Mouse (Mus musculus) embryonic facial prominence, embryonic 14.5 days (tissue): ENCODE measurements around the gene Ephb1. TPM values are rescaled to one million over a fixed set of nuclear protein-coding genes. Genes with fewer than 3 reads are reported as not detected.
A peak's percentile ranks its signal among the peaks of the same experiment; 100 is the strongest.

Source experiments
- ATAC-seq: fragments of 200-750 bp; cut with Nextera tagmentation; 2 replicates; pipeline ENCODE4 v1.8.0; 2017; ENCODE audit warnings: low read depth, moderate number of reproducible peaks, moderate TSS enrichment
- DNase-seq: peaks from one replicate; pipeline ENCODE4 v3.0.0-alpha.2; 2015; ENCODE audit warnings: low spot score
- H3K27ac ChIP-seq: fragments of 300-500 bp; sonication (generic); replicated peaks from 2 replicates; pipeline ENCODE4 v1.5.1; 2014; ENCODE audit warnings: low read depth, mild to moderate bottlenecking, low read length, moderate library complexity
- H3K27me3 ChIP-seq: fragments of 300-500 bp; sonication (generic); replicated peaks from 2 replicates; pipeline ENCODE4 v1.6.1; 2014; ENCODE audit warnings: low read length; ENCODE audit not compliant: control insufficient read depth, insufficient read depth
- H3K36me3 ChIP-seq: fragments of 300-500 bp; sonication (generic); 2 replicates; pipeline ENCODE4 v1.6.1; 2014; ENCODE audit warnings: low read length, mixed read lengths; ENCODE audit not compliant: control insufficient read depth, insufficient read depth
- H3K4me1 ChIP-seq: fragments of 300-500 bp; sonication (generic); 2 replicates; pipeline ENCODE4 v1.6.1; 2014; ENCODE audit warnings: antibody characterized with exemption, low read length; ENCODE audit not compliant: control insufficient read depth, insufficient read depth
- H3K4me2 ChIP-seq: fragments of 300-500 bp; sonication (generic); 2 replicates; pipeline ENCODE4 v1.6.1; 2014; ENCODE audit warnings: low read depth, mild to moderate bottlenecking, low read length, moderate library complexity, mixed read lengths
- H3K4me3 ChIP-seq: fragments of 300-500 bp; sonication (generic); 2 replicates; pipeline ENCODE4 v1.5.1; 2014; ENCODE audit warnings: low read depth, mild to moderate bottlenecking, low read length
- H3K9ac ChIP-seq: fragments of 300-500 bp; sonication (generic); 2 replicates; pipeline ENCODE4 v1.6.1; 2014; ENCODE audit warnings: low read depth, mild to moderate bottlenecking, low read length, moderate library complexity, mixed read lengths
- H3K9me3 ChIP-seq: fragments of 300-500 bp; sonication (generic); 2 replicates; pipeline ENCODE4 v1.6.1; 2016; ENCODE audit warnings: low read length; ENCODE audit not compliant: control insufficient read depth
- WGBS: fragments of 180-500 bp; shearing (Covaris S2); extraction: QIAGEN DNeasy Blood & Tissue Kit; methylation state at CpG from one replicate; pipeline ENCODE4 v1.1.7; 2014; 5-methylcytosine and 5-hydroxymethylcytosine counted together
- polyA plus RNA-seq: library from polyadenylated mRNA; unstranded; fragments of >200 nt; fragmentation: Nextera tagmentation; extraction: Ambion mirVana; gene quantifications from 2 replicates; pipeline ENCODE4 v1.2.1, GENCODE M21; 2014

Ephb1 gene
- polyA plus RNA-seq = 3.9 and 4.4 TPM in 2 replicates

DNA sequence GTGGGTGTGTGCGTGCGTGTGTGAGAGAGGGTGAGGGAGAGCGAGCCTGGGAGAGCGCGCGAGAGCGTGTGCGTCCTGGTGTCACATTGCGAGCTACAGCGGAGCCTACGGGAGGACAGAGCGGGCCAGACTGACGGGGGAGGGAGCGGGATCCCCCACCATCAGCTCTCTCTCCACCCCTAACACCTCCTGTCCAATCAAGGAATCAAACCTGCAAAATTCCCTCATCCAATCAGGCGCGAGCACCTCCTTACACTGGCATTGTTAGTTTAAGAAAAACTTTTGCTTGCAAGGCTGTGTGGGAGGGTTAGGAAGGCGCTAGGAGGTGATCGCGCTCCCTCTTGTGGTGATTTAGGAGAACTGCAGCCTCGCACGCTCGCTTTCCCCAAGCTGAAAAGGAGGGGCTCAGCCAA lies at the start of gene Ephb1:
Gene Ephb1 (minus strand): TSS at position 133 of the 413 bp plus-strand sequence.
- ATAC-seq = peak; percentile 95
- H3K27ac ChIP-seq = no peak within 1 kb of the TSS
- peaks cover 67% of the 10 kb centered on the region for H3K27me3 ChIP-seq

DNA sequence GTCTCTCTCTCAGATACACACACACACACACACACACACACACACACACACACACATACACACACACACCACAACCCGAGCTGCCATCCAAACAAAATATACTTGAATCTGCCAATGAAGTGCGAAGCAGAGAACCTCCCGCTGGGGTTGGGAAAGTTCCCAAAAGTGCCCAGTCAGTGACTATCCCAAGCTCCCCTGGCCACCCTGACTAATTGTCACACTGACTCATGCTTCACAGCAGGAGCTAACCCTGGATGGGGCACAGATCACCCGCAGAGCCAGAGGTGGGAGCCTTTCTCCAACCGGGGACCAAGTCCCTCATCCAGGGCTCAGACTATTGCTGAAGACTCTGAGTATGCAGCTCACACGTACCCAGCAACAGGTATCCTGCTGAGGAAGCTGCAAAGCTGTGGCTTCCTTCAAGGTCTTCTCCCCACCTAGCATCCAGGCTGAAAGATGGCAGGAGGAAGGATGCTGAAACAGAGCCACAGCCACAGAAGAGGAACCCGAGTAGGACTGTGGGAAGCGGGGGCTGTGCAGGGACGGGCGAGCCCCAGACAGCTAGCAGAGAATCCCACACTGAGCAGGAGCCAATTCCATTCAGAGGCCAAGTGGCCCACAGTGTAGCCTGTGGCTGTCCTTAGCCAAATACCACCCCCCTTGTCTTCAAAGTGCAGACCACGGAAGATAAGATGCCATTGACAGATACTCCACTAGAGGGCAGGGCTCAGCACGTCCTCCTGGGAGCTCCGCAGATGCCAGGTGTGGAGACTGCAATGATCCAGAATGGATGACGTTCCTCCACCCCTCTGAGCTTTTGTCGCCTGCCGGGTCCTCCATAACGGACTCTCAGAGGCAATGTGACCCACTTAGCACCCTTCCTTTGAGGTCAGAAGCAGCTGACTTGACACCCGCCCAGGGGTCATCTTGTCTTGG lies 48.9 kb upstream of the Ephb1 start:
- Histone ChIP-seq H3K4me3 (no peak overlapping the region), H3K9ac (no peak overlapping the region), H3K4me1 (peaks cover 2% of the 10 kb centered on the region; the same call in 1 of the 2 replicates), H3K27me3 (no peaks in the 10 kb centered on the region), H3K36me3 (no peaks in the 10 kb centered on the region), H3K27ac (no peak overlapping the region), H3K4me2 (no peak overlapping the region), H3K9me3 (no peaks in the 10 kb centered on the region)
- DNase-seq (peak; percentile 57), ATAC-seq (peak; percentile 72)
- WGBS = 32% methylated on average over 18 of the region's 18 CpGs

More for the DNA sequence above, at the start of gene Ephb1:
- Histone ChIP-seq H3K36me3 (no peaks in the 10 kb centered on the region), H3K4me3 (peak within 1 kb of the TSS; percentile 71), H3K9ac (peak within 1 kb of the TSS; percentile 70), H3K9me3 (no peaks in the 10 kb centered on the region), H3K4me2 (peak within 1 kb of the TSS; percentile 100), H3K4me1 (0 out of 2 replicates have a peak, but pooled peaks cover 4% of the 10 kb centered on the region)
- whole genome bisulfite sequencing = under 1% methylated on average over 17 of the region's 22 CpGs
- peak; percentile 97 for DNase-seq

DNA sequence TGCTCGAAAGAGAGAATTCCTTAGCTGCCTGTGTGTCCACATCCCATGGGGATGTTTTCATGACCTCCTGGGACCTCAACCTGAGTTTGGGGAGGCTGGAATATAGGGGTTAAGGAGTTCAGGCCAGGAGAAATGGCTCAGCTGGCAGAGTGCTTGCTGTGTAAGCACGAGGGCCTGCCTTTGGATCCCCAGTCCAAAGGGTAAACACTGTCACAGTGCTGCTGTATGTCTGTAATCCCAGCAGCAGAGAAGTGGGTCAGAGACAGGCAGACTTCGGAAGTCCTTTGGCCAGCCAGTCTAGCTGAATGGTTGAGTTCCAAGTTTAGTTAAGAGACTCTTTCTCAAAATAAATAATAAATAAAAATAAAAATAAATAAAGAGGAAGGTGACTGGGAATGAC lies 48.2 kb upstream of the Ephb1 start:
- H3K4me3 ChIP-seq = no peak overlapping the region
- no peaks in the 10 kb centered on the region; the same call in 1 of the 2 replicates for H3K9me3 ChIP-seq
- H3K36me3 ChIP-seq = no peaks in the 10 kb centered on the region
- no peak overlapping the region for H3K27ac ChIP-seq
- DNase-seq (no peak), ATAC-seq (no peak)
- no peak overlapping the region for H3K9ac ChIP-seq
- 58% methylated on average over 3 of the region's 3 CpGs for WGBS
- H3K4me2 ChIP-seq = no peak overlapping the region
- no peaks in the 10 kb centered on the region for H3K27me3 ChIP-seq
- peaks cover 2% of the 10 kb centered on the region; the same call in 1 of the 2 replicates for H3K4me1 ChIP-seq

DNA sequence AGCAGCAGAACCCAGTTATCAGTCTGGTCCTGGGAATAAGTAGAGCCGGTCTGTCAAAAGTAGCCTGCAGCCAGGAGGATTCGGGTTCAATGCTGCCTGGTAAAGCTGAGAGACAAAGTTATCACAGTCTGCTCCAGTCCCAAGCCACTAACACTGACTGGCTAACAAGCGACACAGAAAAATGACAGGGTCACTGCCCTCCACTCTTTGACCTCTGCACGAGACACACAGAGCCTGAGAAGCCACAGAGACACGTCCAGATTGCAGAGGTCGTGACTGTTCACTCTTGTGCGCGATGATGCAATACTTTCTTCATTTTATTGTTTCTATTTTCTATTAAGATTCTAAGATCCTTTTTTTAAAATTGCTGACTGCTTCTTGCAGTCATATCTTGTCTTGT lies 33.8 kb upstream of the Ephb1 start:
- ATAC-seq (no peak), DNase-seq (no peak)
- no peak overlapping the region for H3K4me3 ChIP-seq
- H3K4me1 ChIP-seq = no peaks in the 10 kb centered on the region
- no peaks in the 10 kb centered on the region for H3K27me3 ChIP-seq
- H3K9ac ChIP-seq = no peak overlapping the region
- 51% methylated on average over 8 of the region's 8 CpGs for WGBS
- no peak overlapping the region for H3K27ac ChIP-seq
- no peaks in the 10 kb centered on the region for H3K36me3 ChIP-seq
- H3K4me2 ChIP-seq = no peak overlapping the region
- H3K9me3 ChIP-seq = no peaks in the 10 kb centered on the region

DNA sequence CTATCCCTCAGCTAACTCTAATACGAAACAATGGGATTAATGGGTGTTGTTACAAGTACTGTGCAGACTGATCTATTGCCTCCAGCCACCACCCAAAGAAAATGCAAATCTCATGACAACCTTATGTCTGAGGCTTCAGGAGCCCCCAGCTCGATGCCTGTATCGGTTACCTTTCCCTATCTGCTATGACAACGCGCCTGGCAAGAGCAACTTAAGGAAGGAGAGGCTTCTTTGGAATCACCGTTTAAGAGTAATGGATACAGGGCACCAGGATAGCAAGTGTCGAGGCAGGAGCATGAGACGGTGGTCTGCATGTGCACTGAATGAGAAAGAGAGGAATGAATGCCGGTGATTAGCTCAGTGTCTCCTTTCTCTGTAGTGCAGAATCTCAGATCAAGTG lies 32.3 kb upstream of the Ephb1 start:
- no peak for DNase-seq
- Histone ChIP-seq H3K9me3 (no peaks in the 10 kb centered on the region), H3K4me2 (no peak overlapping the region)

DNA sequence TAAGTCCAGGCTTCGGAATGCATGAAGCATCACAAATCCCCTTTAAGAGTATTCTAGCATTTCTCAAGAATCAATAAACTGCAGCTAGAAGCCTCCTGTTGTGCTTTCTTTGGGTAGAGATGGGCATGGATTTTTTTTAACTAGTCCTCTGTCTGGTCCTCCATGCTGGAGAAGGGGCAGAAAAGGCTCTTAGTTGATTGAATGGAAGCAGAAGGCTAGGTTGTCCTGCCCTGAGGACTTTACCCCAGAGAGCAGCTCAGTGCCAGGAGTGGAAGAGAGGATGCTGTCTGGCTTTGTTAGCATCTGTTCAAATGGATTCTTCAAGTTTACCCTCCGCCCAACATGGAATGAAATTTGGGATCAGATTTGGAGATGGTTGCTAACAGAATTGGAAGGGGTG lies 25.7 kb upstream of the Ephb1 start:
- no peaks in the 10 kb centered on the region for H3K9me3 ChIP-seq
- DNase-seq = no peak
- no peak overlapping the region for H3K9ac ChIP-seq
- no peak overlapping the region for H3K4me3 ChIP-seq
- no peak overlapping the region for H3K27ac ChIP-seq
- no peaks in the 10 kb centered on the region for H3K4me1 ChIP-seq
- whole genome bisulfite sequencing = 85% methylated on average over 2 of the region's 2 CpGs
- ATAC-seq = no peak
- no peaks in the 10 kb centered on the region for H3K27me3 ChIP-seq
- H3K36me3 ChIP-seq = no peaks in the 10 kb centered on the region
- H3K4me2 ChIP-seq = no peak overlapping the region

More for the DNA sequence above, 32.3 kb upstream of the Ephb1 start:
- H3K4me1 ChIP-seq = no peaks in the 10 kb centered on the region
- WGBS = 92% methylated on average over 9 of the region's 9 CpGs
- H3K9ac ChIP-seq = no peak overlapping the region
- no peak overlapping the region for H3K4me3 ChIP-seq
- H3K36me3 ChIP-seq = no peaks in the 10 kb centered on the region
- no peak for ATAC-seq
- H3K27ac ChIP-seq = no peak overlapping the region
- H3K27me3 ChIP-seq = no peaks in the 10 kb centered on the region

DNA sequence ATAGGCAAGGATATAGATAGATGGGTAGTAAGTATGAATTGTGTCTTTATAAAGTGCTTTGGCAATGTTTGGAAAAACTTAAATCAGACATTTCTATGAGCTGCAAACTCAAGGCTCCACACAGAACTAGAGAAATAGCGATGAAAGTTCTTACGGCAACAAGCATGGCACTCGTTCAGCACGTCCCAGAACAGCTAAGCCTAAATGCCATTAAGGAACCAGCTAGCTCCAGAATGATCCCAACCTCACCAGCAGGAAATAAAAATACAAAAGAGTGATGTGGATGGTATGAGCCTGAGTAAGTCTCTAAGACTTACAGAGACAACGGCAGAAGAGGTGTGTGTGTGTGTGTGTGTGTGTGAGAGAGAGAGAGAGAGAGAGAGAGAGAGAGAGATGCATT lies 20.2 kb upstream of the Ephb1 start:
- ATAC-seq (no peak), DNase-seq (no peak)
- H3K4me3 ChIP-seq = no peak overlapping the region
- H3K4me2 ChIP-seq = no peak overlapping the region
- WGBS = 84% methylated on average over 5 of the region's 5 CpGs
- H3K4me1 ChIP-seq = 0 out of 2 replicates have a peak, but pooled peaks cover 2% of the 10 kb centered on the region
- H3K36me3 ChIP-seq = no peaks in the 10 kb centered on the region
- no peak overlapping the region for H3K9ac ChIP-seq
- no peak overlapping the region for H3K27ac ChIP-seq
- H3K9me3 ChIP-seq = no peaks in the 10 kb centered on the region
- H3K27me3 ChIP-seq = no peaks in the 10 kb centered on the region

DNA sequence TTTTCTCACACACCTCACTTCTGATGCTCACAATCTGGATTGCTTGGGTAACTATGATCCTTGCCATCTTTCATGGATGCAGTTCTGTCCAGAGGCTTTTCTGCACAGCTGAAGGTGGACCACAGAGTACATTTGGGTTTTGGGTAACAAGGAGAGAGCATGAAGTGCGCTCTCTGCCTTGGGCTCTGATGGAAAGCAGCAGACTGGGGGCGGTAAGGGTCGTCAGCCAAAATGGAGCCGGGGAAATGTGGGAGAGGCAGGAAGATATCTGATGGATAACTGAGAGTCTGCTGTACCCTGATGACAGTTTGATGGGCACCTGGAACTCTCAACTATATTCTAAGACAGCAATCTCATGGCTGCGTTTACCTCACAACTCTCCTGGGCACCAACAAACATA lies 19.4 kb upstream of the Ephb1 start:
- H3K27ac ChIP-seq = no peak overlapping the region
- H3K4me3 ChIP-seq = no peak overlapping the region
- no peaks in the 10 kb centered on the region for H3K27me3 ChIP-seq
- ATAC-seq (no peak), DNase-seq (no peak)
- H3K9me3 ChIP-seq = no peaks in the 10 kb centered on the region
- no peaks in the 10 kb centered on the region for H3K36me3 ChIP-seq
- H3K9ac ChIP-seq = no peak overlapping the region
- 0 out of 2 replicates have a peak, but pooled peaks cover 2% of the 10 kb centered on the region for H3K4me1 ChIP-seq
- 79% methylated on average over 5 of the region's 5 CpGs for WGBS
- H3K4me2 ChIP-seq = no peak overlapping the region
